Mouse (Mus musculus) lung, postnatal 0 days (tissue): ENCODE measurements around the gene Zbp1.

Source experiments
- CTCF ChIP-seq: IDR thresholded peaks from 2 replicates; pipeline ENCODE4 v1.5.1; 2016; ENCODE audit warnings: antibody characterized with exemption, mild to moderate bottlenecking
- EP300 ChIP-seq: IDR thresholded peaks from 2 replicates; pipeline ENCODE4 v1.6.1; 2016; ENCODE audit warnings: antibody characterized with exemption, mild to moderate bottlenecking, control low read depth

- no peak for TF ChIP-seq CTCF
- no peak for TF ChIP-seq EP300
Measured at GRCm38 (mm10) chr2:173180026-173180425, 38.7 kb downstream of the Zbp1 start.
